Mouse (Mus musculus) limb, embryonic 15.5 days (tissue): Measurements from ENCODE around the gene Carnmt1. TPM values are rescaled to one million over a fixed set of nuclear protein-coding genes. Genes with fewer than 3 reads are reported as not detected.

Experiments used
- ATAC-seq: fragments of 200-750 bp; cut with Nextera tagmentation; 2 replicates; pipeline ENCODE4 v1.8.0; 2017; ENCODE audit warnings: low read depth, moderate TSS enrichment; ENCODE audit not compliant: insufficient number of reproducible peaks, low FRiP score, low TSS enrichment
- H3K27ac ChIP-seq: fragments of 300-500 bp; sonication (generic); 2 replicates; pipeline ENCODE4 v1.5.1; 2015; ENCODE audit warnings: moderate library complexity, mild to moderate bottlenecking, inconsistent platforms
- H3K27me3 ChIP-seq: fragments of 300-500 bp; sonication (generic); 2 replicates; pipeline ENCODE4 v1.6.1; 2015; ENCODE audit warnings: inconsistent platforms
- H3K36me3 ChIP-seq: fragments of 300-500 bp; sonication (generic); 2 replicates; pipeline ENCODE4 v1.6.1; 2015; ENCODE audit warnings: inconsistent platforms
- H3K4me1 ChIP-seq: fragments of 300-500 bp; sonication (generic); 2 replicates; pipeline ENCODE4 v1.6.1; 2015; ENCODE audit warnings: inconsistent platforms
- H3K4me2 ChIP-seq: fragments of 300-500 bp; sonication (generic); 2 replicates; pipeline ENCODE4 v1.6.1; 2015; ENCODE audit warnings: mild to moderate bottlenecking, inconsistent platforms
- H3K4me3 ChIP-seq: fragments of 300-500 bp; sonication (generic); 2 replicates; pipeline ENCODE4 v1.5.1; 2015; ENCODE audit warnings: mild to moderate bottlenecking, inconsistent platforms
- H3K9ac ChIP-seq: fragments of 300-500 bp; sonication (generic); 2 replicates; pipeline ENCODE4 v1.6.1; 2015; ENCODE audit warnings: inconsistent platforms
- H3K9me3 ChIP-seq: fragments of 300-500 bp; sonication (generic); 2 replicates; pipeline ENCODE4 v1.6.1; 2016; ENCODE audit warnings: inconsistent platforms
- WGBS: fragments of 180-500 bp; shearing (Covaris S2); methylation state at CpG from one replicate; pipeline ENCODE4 v1.1.7; 2015; 5-methylcytosine and 5-hydroxymethylcytosine counted together
- polyA plus RNA-seq: library from polyadenylated mRNA; unstranded; fragments of >200 nt; fragmentation: Nextera tagmentation; extraction: Ambion mirVana; gene quantifications from 2 replicates; pipeline ENCODE4 v1.2.1, GENCODE M21; 2015

The Carnmt1 gene
- polyA plus RNA-seq, 1 experiment from 2014 or later: 35.0 TPM

- no peak overlapping the region for H3K9ac ChIP-seq
- no peak overlapping the region for H3K4me2 ChIP-seq
- no peak overlapping the region for H3K27ac ChIP-seq
- H3K4me3 ChIP-seq: no peak overlapping the region
- H3K27me3 ChIP-seq: no peaks in the 10 kb centered on the region
- H3K9me3 ChIP-seq: no peaks in the 10 kb centered on the region
- WGBS: 63% methylated on average over 4 of the region's 4 CpGs
- H3K36me3 ChIP-seq: no peaks in the 10 kb centered on the region; the same call in 1 of the 2 replicates
- H3K4me1 ChIP-seq: no peaks in the 10 kb centered on the region
- ATAC-seq: no peak
These were observed 27.2 kb upstream of the Carnmt1 start for GRCm38 (mm10) chr19:18643411-18643810.

- H3K27ac ChIP-seq: no peak overlapping the region
- 81% methylated on average over 6 of the region's 6 CpGs for WGBS
- H3K36me3 ChIP-seq: no peaks in the 10 kb centered on the region; the same call in 1 of the 2 replicates
These were observed 26.5 kb upstream of the Carnmt1 start for GRCm38 (mm10) chr19:18644084-18644483.

GRCm38 (mm10) chr19:18646397-18646796 lies 24.2 kb upstream of the Carnmt1 start:
- H3K9ac ChIP-seq: no peak overlapping the region
- ATAC-seq: no peak
- H3K4me3 ChIP-seq: no peak overlapping the region
- WGBS: 61% methylated on average over 3 of the region's 3 CpGs
- H3K4me2 ChIP-seq: no peak overlapping the region
- no peaks in the 10 kb centered on the region for H3K4me1 ChIP-seq
- H3K36me3 ChIP-seq: no peaks in the 10 kb centered on the region; the same call in 1 of the 2 replicates
- H3K27me3 ChIP-seq: no peaks in the 10 kb centered on the region
- no peaks in the 10 kb centered on the region for H3K9me3 ChIP-seq
- H3K27ac ChIP-seq: no peak overlapping the region

More at GRCm38 (mm10) chr19:18644084-18644483, 26.5 kb upstream of the Carnmt1 start:
- Histone ChIP-seq H3K4me3 (no peak overlapping the region), H3K9me3 (no peaks in the 10 kb centered on the region), H3K4me1 (no peaks in the 10 kb centered on the region), H3K9ac (no peak overlapping the region), H3K4me2 (no peak overlapping the region), H3K27me3 (no peaks in the 10 kb centered on the region)
- ATAC-seq: no peak

GRCm38 (mm10) chr19:18646853-18647420 lies 23.6 kb upstream of the Carnmt1 start:
- H3K9ac ChIP-seq: no peak overlapping the region
- WGBS: 73% methylated on average over 5 of the region's 5 CpGs
- H3K4me3 ChIP-seq: no peak overlapping the region
- no peaks in the 10 kb centered on the region; the same call in 1 of the 2 replicates for H3K36me3 ChIP-seq
- H3K4me2 ChIP-seq: no peak overlapping the region
- ATAC-seq: no peak
- no peak overlapping the region for H3K27ac ChIP-seq
- H3K9me3 ChIP-seq: no peaks in the 10 kb centered on the region
- H3K4me1 ChIP-seq: no peaks in the 10 kb centered on the region
- H3K27me3 ChIP-seq: no peaks in the 10 kb centered on the region

GRCm38 (mm10) chr19:18647775-18648557 lies 22.6 kb upstream of the Carnmt1 start:
- 45% methylated on average over 9 of the region's 9 CpGs for WGBS
- no peaks in the 10 kb centered on the region for H3K27me3 ChIP-seq
- no peak for ATAC-seq
- no peak overlapping the region for H3K27ac ChIP-seq
- no peak overlapping the region for H3K4me3 ChIP-seq
- H3K36me3 ChIP-seq: no peaks in the 10 kb centered on the region
- H3K9ac ChIP-seq: no peak overlapping the region
- H3K9me3 ChIP-seq: no peaks in the 10 kb centered on the region
- no peaks in the 10 kb centered on the region for H3K4me1 ChIP-seq
- H3K4me2 ChIP-seq: no peak overlapping the region

GRCm38 (mm10) chr19:18648558-18648945 lies 22.0 kb upstream of the Carnmt1 start:
- Histone ChIP-seq H3K9ac (no peak overlapping the region), H3K27me3 (no peaks in the 10 kb centered on the region), H3K4me2 (no peak overlapping the region), H3K36me3 (no peaks in the 10 kb centered on the region), H3K4me3 (no peak overlapping the region), H3K27ac (no peak overlapping the region), H3K9me3 (no peaks in the 10 kb centered on the region), H3K4me1 (no peaks in the 10 kb centered on the region)
- no peak for ATAC-seq
- 44% methylated on average over 6 of the region's 6 CpGs for WGBS

GRCm38 (mm10) chr19:18649955-18650354 lies 20.6 kb upstream of the Carnmt1 start:
- H3K9ac ChIP-seq: no peak overlapping the region
- H3K4me3 ChIP-seq: no peak overlapping the region
- H3K9me3 ChIP-seq: no peaks in the 10 kb centered on the region
- H3K27me3 ChIP-seq: no peaks in the 10 kb centered on the region
- no peak overlapping the region for H3K4me2 ChIP-seq
- 80% methylated on average over 4 of the region's 4 CpGs for WGBS
- H3K27ac ChIP-seq: no peak overlapping the region
- no peaks in the 10 kb centered on the region for H3K36me3 ChIP-seq
- ATAC-seq: no peak
- H3K4me1 ChIP-seq: no peaks in the 10 kb centered on the region; the same call in 1 of the 2 replicates

GRCm38 (mm10) chr19:18650473-18650872 lies 20.1 kb upstream of the Carnmt1 start:
- H3K4me1 ChIP-seq: no peaks in the 10 kb centered on the region; the same call in 1 of the 2 replicates
- no peaks in the 10 kb centered on the region for H3K36me3 ChIP-seq
- H3K9me3 ChIP-seq: no peaks in the 10 kb centered on the region
- no peak overlapping the region for H3K4me3 ChIP-seq
- H3K27ac ChIP-seq: no peak overlapping the region
- 74% methylated on average over 6 of the region's 6 CpGs for WGBS
- H3K9ac ChIP-seq: no peak overlapping the region
- ATAC-seq: no peak
- H3K4me2 ChIP-seq: no peak overlapping the region
- H3K27me3 ChIP-seq: no peaks in the 10 kb centered on the region

- no peak overlapping the region for H3K4me2 ChIP-seq
- no peak overlapping the region for H3K4me3 ChIP-seq
- no peak overlapping the region for H3K27ac ChIP-seq
- no peaks in the 10 kb centered on the region for H3K36me3 ChIP-seq
- H3K27me3 ChIP-seq: no peaks in the 10 kb centered on the region
- no peaks in the 10 kb centered on the region; the same call in 1 of the 2 replicates for H3K4me1 ChIP-seq
- H3K9ac ChIP-seq: no peak overlapping the region
- WGBS: 36% methylated on average over 4 of the region's 4 CpGs
- ATAC-seq: no peak
- no peaks in the 10 kb centered on the region for H3K9me3 ChIP-seq
These were observed 18.0 kb upstream of the Carnmt1 start for GRCm38 (mm10) chr19:18652592-18652991.

- Histone ChIP-seq H3K9ac (no peak overlapping the region), H3K4me3 (no peak overlapping the region), H3K36me3 (no peaks in the 10 kb centered on the region), H3K9me3 (no peaks in the 10 kb centered on the region), H3K27ac (no peak overlapping the region), H3K4me2 (no peak overlapping the region), H3K27me3 (no peaks in the 10 kb centered on the region), H3K4me1 (no peaks in the 10 kb centered on the region; the same call in 1 of the 2 replicates)
- ATAC-seq: no peak
- WGBS: 74% methylated on average over 6 of the region's 6 CpGs
These were observed 17.5 kb upstream of the Carnmt1 start for GRCm38 (mm10) chr19:18653058-18653457.

- Histone ChIP-seq H3K4me2 (no peak overlapping the region), H3K36me3 (no peaks in the 10 kb centered on the region), H3K27me3 (no peaks in the 10 kb centered on the region), H3K9ac (no peak overlapping the region), H3K27ac (no peak overlapping the region), H3K9me3 (no peaks in the 10 kb centered on the region), H3K4me3 (no peak overlapping the region), H3K4me1 (no peaks in the 10 kb centered on the region; the same call in 1 of the 2 replicates)
- ATAC-seq: no peak
- 82% methylated on average over 8 of the region's 8 CpGs for WGBS
These were observed 16.2 kb upstream of the Carnmt1 start for GRCm38 (mm10) chr19:18654330-18654729.

- H3K27ac ChIP-seq: no peak overlapping the region
- 76% methylated on average over 5 of the region's 5 CpGs for WGBS
- H3K27me3 ChIP-seq: no peaks in the 10 kb centered on the region
- H3K4me3 ChIP-seq: no peak overlapping the region
- H3K9ac ChIP-seq: no peak overlapping the region
- H3K9me3 ChIP-seq: no peaks in the 10 kb centered on the region
- no peaks in the 10 kb centered on the region for H3K36me3 ChIP-seq
- H3K4me1 ChIP-seq: no peaks in the 10 kb centered on the region; the same call in 1 of the 2 replicates
- no peak overlapping the region for H3K4me2 ChIP-seq
- ATAC-seq: no peak
These were observed 15.6 kb upstream of the Carnmt1 start for GRCm38 (mm10) chr19:18654984-18655383.
